Mouse (Mus musculus) MEL (cell line): ENCODE data around the gene Bpifb9a.

Source experiments
- POLR2A ChIP-seq, 2 experiments: IDR thresholded peaks; 2 replicates each; pipeline ENCODE4 v1.6.1; 2011 to 2012; ENCODE audit warnings: low read length in 2 of 2, mild to moderate bottlenecking in 2 of 2, control low read depth in 1 of 2, improper control_type of control experiment in 1 of 2, low read depth in 1 of 2, moderate library complexity in 1 of 2; ENCODE audit not compliant: control insufficient read depth in 1 of 2, insufficient read depth in 1 of 2, poor library complexity in 1 of 2
- RCOR1 ChIP-seq: IDR thresholded peaks from 2 replicates; pipeline ENCODE4 v1.6.1; 2012; ENCODE audit warnings: low read depth, mild to moderate bottlenecking, inconsistent platforms, low read length, improper control_type of control experiment

DNA sequence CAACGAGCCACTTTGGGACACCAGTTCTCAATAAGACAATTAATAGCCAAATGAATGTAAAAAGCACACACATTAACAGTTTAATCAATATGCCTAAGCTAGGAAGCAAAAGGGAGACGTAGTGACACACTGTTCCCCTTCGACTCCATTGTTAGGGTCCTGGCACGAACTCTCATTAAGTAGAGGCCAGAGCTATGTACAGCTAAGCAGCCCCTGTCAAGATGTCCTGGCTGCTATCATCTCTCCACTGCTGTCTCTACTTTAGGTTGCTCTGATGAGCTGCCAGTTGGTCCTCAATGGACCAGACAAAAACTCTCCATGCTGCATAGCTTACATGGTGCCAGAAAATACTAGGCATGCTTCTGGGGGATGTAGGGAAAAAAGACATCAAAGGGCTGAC, 1.9 kb upstream of the Bpifb9a start:
- TF ChIP-seq POLR2A (IDR thresholded peaks at IDR 0.05; ENCODE audit: control insufficient read depth in 1 of 2, insufficient read depth in 1 of 2, low read depth in 1 of 2, low read length in 2 of 2, poor library complexity in 1 of 2) (no peak), RCOR1 (no peak)
